Mouse (Mus musculus) G1E (cell line): ENCODE data around the gene Nrap. TPM values are rescaled to one million over a fixed set of nuclear protein-coding genes. Genes with fewer than 3 reads are reported as not detected.

ENCODE experiments used
- ATAC-seq: 2 replicates; pipeline ENCODE4 v1.8.0; 2016; ENCODE audit warnings: mild to moderate bottlenecking; ENCODE audit not compliant: insufficient number of reproducible peaks, poor library complexity, low FRiP score, severe bottlenecking; ENCODE audit errors: extremely low read depth
- DNase-seq: peaks from one replicate; pipeline ENCODE4 v3.0.0; 2012; ENCODE audit warnings: low spot score
- H3K27me3 ChIP-seq: 2 replicates; pipeline ENCODE4 v1.6.1; 2012; ENCODE audit warnings: mild to moderate bottlenecking, low read length, inconsistent platforms; ENCODE audit not compliant: insufficient read depth
- H3K36me3 ChIP-seq: replicated peaks from 2 replicates; pipeline ENCODE3; 2012; ENCODE audit warnings: mild to moderate bottlenecking, inconsistent platforms
- H3K4me1 ChIP-seq: 2 replicates; pipeline ENCODE4 v1.6.1; 2012; ENCODE audit warnings: low read depth, low read length, inconsistent platforms, mixed read lengths; ENCODE audit not compliant: insufficient read depth
- H3K4me3 ChIP-seq: 2 replicates; pipeline ENCODE4 v1.5.1; 2012; ENCODE audit warnings: low read depth, mild to moderate bottlenecking, inconsistent platforms, low read length, moderate library complexity, mixed read lengths
- H3K9me3 ChIP-seq: replicated peaks from 2 replicates; pipeline ENCODE4 v1.6.1; 2012; ENCODE audit warnings: inconsistent platforms
- CTCF ChIP-seq: IDR thresholded peaks from 2 replicates; pipeline ENCODE4 v1.5.1; 2012; ENCODE audit warnings: low read depth, low read length, inconsistent platforms, mixed read lengths
- GATA1 ChIP-seq: IDR thresholded peaks from 2 replicates; pipeline ENCODE4 v1.6.1; 2012; ENCODE audit warnings: borderline replicate concordance, low read length, inconsistent platforms, mixed read lengths
- GATA2 ChIP-seq: IDR thresholded peaks from 2 replicates; pipeline ENCODE4 v1.6.1; 2012; ENCODE audit warnings: low read depth, low read length, inconsistent platforms, borderline replicate concordance
- POLR2AphosphoS5 ChIP-seq: IDR thresholded peaks from 2 replicates; pipeline ENCODE4 v1.6.1; 2012; ENCODE audit warnings: low read depth, low read length, inconsistent platforms; ENCODE audit not compliant: insufficient replicate concordance
- TAL1 ChIP-seq: conservative IDR thresholded peaks from 2 replicates; pipeline ENCODE4 v1.6.1; 2012; ENCODE audit warnings: low read depth, low read length, inconsistent platforms, mixed read lengths
- polyA plus RNA-seq: library from polyadenylated mRNA; stranded (reverse); fragments of >175 nt; gene quantifications from 2 replicates; pipeline ENCODE4 v1.2.3, GENCODE M21; 2012
- total RNA-seq, 2 experiments: library from RNA; stranded (forward) in 1 of 2; stranded (reverse) in 1 of 2; fragments of 200-1000 nt in 1 of 2; fragments of >200 nt in 1 of 2; fragmentation: Nextera tagmentation in 1 of 2; gene quantifications; 2 replicates each; pipeline ENCODE4 v1.2.3; 2014 to 2017

The Nrap gene
- total and polyA plus RNA-seq, 3 experiments = 0.02 to 0.23 (median 0.05) TPM

DNA sequence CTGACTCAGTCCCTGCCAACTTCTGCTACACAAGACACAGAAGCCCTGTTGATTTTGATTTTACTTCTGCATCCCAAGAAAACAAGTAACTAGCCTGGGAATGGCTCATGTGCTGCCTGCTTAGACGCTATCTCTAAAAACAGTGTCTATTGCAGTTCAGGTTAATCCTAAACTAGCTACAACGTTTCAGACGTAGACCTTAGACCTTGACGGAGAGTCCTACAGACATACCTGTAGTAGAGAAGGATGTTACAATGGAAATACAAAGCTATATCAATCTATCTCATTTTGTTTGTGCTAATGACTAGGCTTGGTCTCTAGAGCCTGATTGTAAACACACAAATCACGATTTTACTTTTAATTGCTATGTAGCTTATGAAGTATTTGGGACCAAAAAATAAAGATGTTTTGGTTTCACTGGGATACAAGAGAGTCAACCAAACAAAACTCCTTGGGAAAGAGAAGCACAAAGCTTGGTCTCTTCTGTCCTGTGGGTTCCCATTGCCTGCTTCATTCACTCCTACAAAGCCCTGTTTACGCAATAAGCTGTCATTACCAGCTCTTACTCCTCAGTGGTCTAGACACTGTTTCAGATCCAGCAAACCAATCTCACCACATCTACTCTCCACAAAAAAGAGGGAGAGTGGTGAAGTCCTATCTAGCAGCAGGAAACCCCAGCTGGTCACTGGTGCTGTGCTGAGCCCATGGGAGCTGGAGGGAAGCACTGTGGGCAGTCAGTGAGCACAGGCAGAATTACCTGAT is 19.3 kb downstream of the Nrap start:
- no peaks in the 10 kb centered on the region for H3K9me3 ChIP-seq
- H3K4me1 ChIP-seq = peaks cover 5% of the 10 kb centered on the region
- no peaks in the 10 kb centered on the region for H3K36me3 ChIP-seq
- no peak overlapping the region for H3K4me3 ChIP-seq
- ATAC-seq (no peak), DNase-seq (no peak)
- H3K27me3 ChIP-seq = peaks cover 22% of the 10 kb centered on the region
- TF ChIP-seq TAL1 = no peak
- TF ChIP-seq POLR2AphosphoS5 = no peak
- no peak for TF ChIP-seq CTCF
- TF ChIP-seq GATA1 = no peak
- TF ChIP-seq GATA2 = no peak

GRCm38 (mm10) chr19:56368912-56369311 is 20.9 kb downstream of the Nrap start:
- Histone ChIP-seq H3K4me1 (peaks cover 3% of the 10 kb centered on the region), H3K9me3 (no peaks in the 10 kb centered on the region), H3K36me3 (no peaks in the 10 kb centered on the region), H3K4me3 (no peak overlapping the region), H3K27me3 (peaks cover 32% of the 10 kb centered on the region)
- DNase-seq (no peak), ATAC-seq (no peak)
- no peak for TF ChIP-seq GATA1
- TF ChIP-seq TAL1 = no peak
- no peak for TF ChIP-seq CTCF
- no peak for TF ChIP-seq GATA2
- TF ChIP-seq POLR2AphosphoS5 = no peak

DNA sequence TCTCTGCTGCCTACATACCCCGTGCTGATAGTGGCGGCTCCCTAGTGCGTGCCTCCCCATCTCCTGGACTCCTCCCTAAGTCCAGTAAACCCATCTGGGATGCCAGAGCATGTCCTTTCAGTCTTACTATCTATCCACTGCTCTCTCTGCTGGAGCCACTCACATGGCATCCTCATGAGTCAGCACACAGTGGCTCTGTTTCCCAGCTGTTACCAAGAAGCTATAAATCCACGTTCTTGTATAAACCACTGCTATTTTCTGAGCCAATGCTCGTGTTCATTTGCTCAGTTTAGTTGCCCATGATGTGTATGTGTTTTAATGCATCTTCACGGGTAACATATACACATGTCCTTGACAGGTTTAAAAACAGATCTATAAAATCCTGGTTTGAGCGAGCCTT is 22.1 kb downstream of the Nrap start:
- H3K36me3 ChIP-seq = no peaks in the 10 kb centered on the region
- H3K9me3 ChIP-seq = no peaks in the 10 kb centered on the region
- ATAC-seq (no peak), DNase-seq (no peak)
- H3K4me3 ChIP-seq = no peak overlapping the region
- TF ChIP-seq GATA1 (no peak), CTCF (no peak), POLR2AphosphoS5 (no peak), TAL1 (no peak), GATA2 (no peak)
- no peaks in the 10 kb centered on the region for H3K4me1 ChIP-seq
- peaks cover 36% of the 10 kb centered on the region for H3K27me3 ChIP-seq

DNA sequence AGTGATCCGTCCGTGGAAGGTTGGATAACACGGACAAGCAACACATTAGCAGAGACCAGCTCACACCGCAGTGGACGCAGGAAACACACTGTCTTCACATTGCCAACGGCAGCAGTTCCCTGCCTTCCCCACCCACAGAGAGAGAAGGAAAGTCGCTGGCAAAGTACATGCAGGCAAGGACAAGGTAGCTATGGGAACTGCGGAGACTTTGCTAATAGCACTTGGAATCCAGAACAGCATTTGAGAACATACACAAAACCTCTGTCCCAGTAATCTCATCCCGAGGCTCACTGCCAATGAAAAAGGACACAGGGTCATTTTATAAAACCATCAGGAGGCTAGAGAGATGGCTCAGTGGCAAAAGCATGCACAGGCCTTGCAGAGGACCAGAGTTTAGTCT is 23.2 kb downstream of the Nrap start:
- DNase-seq = no peak
- H3K4me1 ChIP-seq = no peaks in the 10 kb centered on the region
- H3K36me3 ChIP-seq = no peaks in the 10 kb centered on the region
- H3K9me3 ChIP-seq = no peaks in the 10 kb centered on the region
- peaks cover 41% of the 10 kb centered on the region for H3K27me3 ChIP-seq
- ATAC-seq = no peak
- no peak for TF ChIP-seq GATA2
- no peak for TF ChIP-seq POLR2AphosphoS5
- TF ChIP-seq TAL1 = no peak
- no peak for TF ChIP-seq GATA1
- TF ChIP-seq CTCF = no peak
- H3K4me3 ChIP-seq = no peak overlapping the region

- no peaks in the 10 kb centered on the region for H3K36me3 ChIP-seq
- ATAC-seq = no peak
- H3K4me1 ChIP-seq = no peaks in the 10 kb centered on the region
- DNase-seq = no peak
- H3K4me3 ChIP-seq = no peak overlapping the region
- H3K9me3 ChIP-seq = no peaks in the 10 kb centered on the region
- TF ChIP-seq CTCF (no peak), GATA2 (no peak), TAL1 (no peak), GATA1 (no peak), POLR2AphosphoS5 (no peak)
- peaks cover 45% of the 10 kb centered on the region for H3K27me3 ChIP-seq
Measured at GRCm38 (mm10) chr19:56366168-56366567, 23.7 kb downstream of the Nrap start.

GRCm38 (mm10) chr19:56364563-56364962 is 25.3 kb downstream of the Nrap start:
- no peaks in the 10 kb centered on the region for H3K36me3 ChIP-seq
- H3K27me3 ChIP-seq = peaks cover 49% of the 10 kb centered on the region
- H3K9me3 ChIP-seq = no peaks in the 10 kb centered on the region
- no peaks in the 10 kb centered on the region for H3K4me1 ChIP-seq
- TF ChIP-seq GATA2 = no peak
- no peak for TF ChIP-seq CTCF
- no peak for TF ChIP-seq TAL1
- TF ChIP-seq GATA1 = no peak
- TF ChIP-seq POLR2AphosphoS5 = no peak
- ATAC-seq = no peak
- H3K4me3 ChIP-seq = no peak overlapping the region
- no peak for DNase-seq
